Mouse (Mus musculus) lung, postnatal 0 days (tissue): Measurements from ENCODE around the gene Phykpl. TPM values are rescaled to one million over a fixed set of nuclear protein-coding genes. Genes with fewer than 3 reads are reported as not detected.
A peak's percentile ranks its signal among the peaks of the same experiment; 100 is the strongest.
"Not testable (repeated sequence)": the region's sequence is repeated elsewhere in the genome, so short reads cannot be mapped to it uniquely, and the experiment has no call there.

ENCODE experiments used
- ATAC-seq: fragments of 200-750 bp; cut with Nextera tagmentation; 2 replicates; pipeline ENCODE4 v1.8.0; 2017; ENCODE audit warnings: moderate library complexity
- DNase-seq: peaks from one replicate; pipeline ENCODE4 v3.0.0-alpha.2; 2016; ENCODE audit warnings: low spot score
- H3K27ac ChIP-seq: fragments of 300-500 bp; sonication (generic); 2 replicates; pipeline ENCODE4 v1.5.1; 2014; ENCODE audit warnings: antibody characterized with exemption, mild to moderate bottlenecking, low read length, mixed read lengths
- H3K27me3 ChIP-seq: fragments of 300-500 bp; sonication (generic); replicated peaks from 2 replicates; pipeline ENCODE4 v1.6.1; 2014; ENCODE audit warnings: low read length, mixed read lengths; ENCODE audit not compliant: insufficient read depth
- H3K36me3 ChIP-seq: fragments of 300-500 bp; sonication (generic); 2 replicates; pipeline ENCODE4 v1.6.1; 2014; ENCODE audit warnings: low read length, mixed read lengths; ENCODE audit not compliant: insufficient read depth
- H3K4me1 ChIP-seq: fragments of 300-500 bp; sonication (generic); 2 replicates; pipeline ENCODE4 v1.6.1; 2014; ENCODE audit warnings: antibody characterized with exemption, low read depth, low read length, mixed read lengths; ENCODE audit not compliant: insufficient read depth
- H3K4me2 ChIP-seq: fragments of 300-500 bp; sonication (generic); replicated peaks from 2 replicates; pipeline ENCODE4 v1.6.1; 2014; ENCODE audit warnings: low read depth, mild to moderate bottlenecking, low read length, moderate library complexity, mixed read lengths
- H3K4me3 ChIP-seq: fragments of 300-500 bp; sonication (generic); 2 replicates; pipeline ENCODE4 v1.5.1; 2014; ENCODE audit warnings: low read depth, low read length
- H3K9ac ChIP-seq: fragments of 300-500 bp; sonication (generic); replicated peaks from 2 replicates; pipeline ENCODE4 v1.6.1; 2014; ENCODE audit warnings: low read depth, mild to moderate bottlenecking
- H3K9me3 ChIP-seq: fragments of 300-500 bp; sonication (generic); 2 replicates; pipeline ENCODE4 v1.6.1; 2016; ENCODE audit warnings: low read length, mixed read lengths
- CTCF ChIP-seq: IDR thresholded peaks from 2 replicates; pipeline ENCODE4 v1.5.1; 2016; ENCODE audit warnings: antibody characterized with exemption, mild to moderate bottlenecking
- EP300 ChIP-seq: IDR thresholded peaks from 2 replicates; pipeline ENCODE4 v1.6.1; 2016; ENCODE audit warnings: antibody characterized with exemption, mild to moderate bottlenecking, control low read depth
- WGBS: fragments of 180-500 bp; shearing (Covaris S2); extraction: QIAGEN DNeasy Blood & Tissue Kit; methylation state at CpG from one replicate; pipeline ENCODE4 v1.1.7; 2014; 5-methylcytosine and 5-hydroxymethylcytosine counted together
- polyA plus RNA-seq: library from polyadenylated mRNA; unstranded; fragments of >200 nt; fragmentation: Nextera tagmentation; extraction: Ambion mirVana; gene quantifications from 2 replicates; pipeline ENCODE4 v1.2.1, GENCODE M21; 2015

The Phykpl gene
- polyA plus RNA-seq, 1 experiment from 2014 or later, result 10.8 TPM

- no peak for DNase-seq
- WGBS, result 7% methylated on average over 15 of the region's 15 CpGs
- no peaks in the 10 kb centered on the region for H3K9me3 ChIP-seq
- peak overlapping the region; percentile 68 for H3K4me2 ChIP-seq
- TF ChIP-seq CTCF, result no peak
- no peak for TF ChIP-seq EP300
- H3K27ac ChIP-seq, result peak overlapping the region; percentile 96
- no peaks in the 10 kb centered on the region; the same call in 1 of the 2 replicates for H3K4me1 ChIP-seq
- peak; percentile 23 for ATAC-seq
- H3K36me3 ChIP-seq, result peaks cover 12% of the 10 kb centered on the region; the same call in 1 of the 2 replicates
- peak overlapping the region; percentile 93 for H3K4me3 ChIP-seq
- peak overlapping the region; percentile 72 for H3K9ac ChIP-seq
- no peaks in the 10 kb centered on the region for H3K27me3 ChIP-seq
Observed at GRCm38 (mm10) chr11:51607096-51607738, 22.7 kb downstream of the Phykpl start.

GRCm38 (mm10) chr11:51609266-51609909, 24.8 kb downstream of the Phykpl start:
- ATAC-seq, result no peak
- Histone ChIP-seq H3K4me1 (peaks cover 2% of the 10 kb centered on the region), H3K9ac (no peak overlapping the region), H3K36me3 (no peaks in the 10 kb centered on the region; the same call in 1 of the 2 replicates), H3K27ac (no peak overlapping the region), H3K4me3 (no peak overlapping the region), H3K27me3 (no peaks in the 10 kb centered on the region), H3K9me3 (no peaks in the 10 kb centered on the region), H3K4me2 (no peak overlapping the region)
- DNase-seq, result no peak
- no peak for TF ChIP-seq CTCF
- TF ChIP-seq EP300, result no peak
- WGBS, result 55% methylated on average over 3 of the region's 3 CpGs

GRCm38 (mm10) chr11:51609940-51610339, 25.4 kb downstream of the Phykpl start:
- not testable (repeated sequence) for ATAC-seq, DNase-seq
- 77% methylated on average over 5 of the region's 5 CpGs for WGBS

GRCm38 (mm10) chr11:51614256-51614655, 29.7 kb downstream of the Phykpl start:
- Histone ChIP-seq H3K27me3 (no peaks in the 10 kb centered on the region), H3K27ac (peak overlapping the region; percentile 96), H3K36me3 (no peaks in the 10 kb centered on the region), H3K4me3 (no peak overlapping the region), H3K9me3 (no peaks in the 10 kb centered on the region), H3K9ac (no peak overlapping the region), H3K4me2 (no peak overlapping the region), H3K4me1 (peaks cover 9% of the 10 kb centered on the region; the same call in 1 of the 2 replicates)
- DNase-seq (no peak), ATAC-seq (no peak)
- 69% methylated on average over 8 of the region's 8 CpGs for WGBS
- TF ChIP-seq CTCF (no peak; the same call in 1 of the 2 replicates), EP300 (no peak)

More at GRCm38 (mm10) chr11:51609940-51610339, 25.4 kb downstream of the Phykpl start:
- not testable (repeated sequence) for H3K4me1 ChIP-seq, H3K36me3 ChIP-seq, H3K27ac ChIP-seq, H3K27me3 ChIP-seq, H3K4me2 ChIP-seq, H3K9me3 ChIP-seq, H3K4me3 ChIP-seq, H3K9ac ChIP-seq

- Histone ChIP-seq H3K4me2 (peak overlapping the region; percentile 58), H3K4me1 (peaks cover 10% of the 10 kb centered on the region), H3K36me3 (no peaks in the 10 kb centered on the region), H3K9ac (peak overlapping the region; percentile 32; the same call in 1 of the 2 replicates), H3K4me3 (peak overlapping the region; percentile 26), H3K27me3 (no peaks in the 10 kb centered on the region), H3K9me3 (no peaks in the 10 kb centered on the region), H3K27ac (peak overlapping the region; percentile 96)
- peak; percentile 47 for ATAC-seq
- TF ChIP-seq EP300 (peak; percentile 75), CTCF (no peak)
- peak; percentile 93 for DNase-seq
- 10% methylated on average over 7 of the region's 7 CpGs for WGBS
Observed at GRCm38 (mm10) chr11:51615129-51615528, 30.6 kb downstream of the Phykpl start.

- H3K4me1 ChIP-seq, result peaks cover 15% of the 10 kb centered on the region
- peak overlapping the region; percentile 32 for H3K9ac ChIP-seq
- peak overlapping the region; percentile 96 for H3K27ac ChIP-seq
- DNase-seq, result peak; percentile 94
- peak overlapping the region; percentile 58 for H3K4me2 ChIP-seq
- peak overlapping the region; percentile 26 for H3K4me3 ChIP-seq
- H3K36me3 ChIP-seq, result no peaks in the 10 kb centered on the region
- TF ChIP-seq CTCF (peak; percentile 2; the same call in 1 of the 2 replicates), EP300 (no peak)
- H3K9me3 ChIP-seq, result no peaks in the 10 kb centered on the region
- H3K27me3 ChIP-seq, result no peaks in the 10 kb centered on the region
- under 1% methylated on average over 14 of the region's 14 CpGs for WGBS
- peak; percentile 76 for ATAC-seq
Observed at GRCm38 (mm10) chr11:51615601-51616000, 31.0 kb downstream of the Phykpl start.

- DNase-seq, H3K9me3 ChIP-seq, H3K9ac ChIP-seq, H3K36me3 ChIP-seq, H3K27me3 ChIP-seq, ATAC-seq: not testable (repeated sequence)
- Histone ChIP-seq H3K27ac (peak overlapping the region; percentile 96), H3K4me3 (0 out of 2 replicates have a peak overlapping the region, but pooled peaks have one; percentile 26), H3K4me2 (peak overlapping the region; percentile 58), H3K4me1 (peaks cover 16% of the 10 kb centered on the region)
- WGBS, result 77% methylated on average over 5 of the region's 7 CpGs
Observed at GRCm38 (mm10) chr11:51616113-51616512, 31.6 kb downstream of the Phykpl start.
